Mouse (Mus musculus): Measurements from ENCODE around the gene Anapc15. TPM values are rescaled to one million over a fixed set of nuclear protein-coding genes. Genes with fewer than 3 reads are reported as not detected.

Anapc15 gene
- polyA plus RNA-seq, 1 experiment from 2014 or later = 47.2 TPM

GRCm38 (mm10) chr7:101902846-101903245 lies 39.3 kb downstream of the Anapc15 start:
- no peaks in the 10 kb centered on the region for H3K9me3 ChIP-seq (replicated peaks; ENCODE audit: low read length)
- H3K4me1 ChIP-seq (replicated peaks; ENCODE audit: insufficient read depth, low read length) = peaks cover 4% of the 10 kb centered on the region; the same call in 1 of the 2 replicates
- peak; percentile 27; the same call in 1 of the 2 replicates for TF ChIP-seq CTCF (IDR thresholded peaks at IDR 0.05; ENCODE audit: low read depth)
- no peaks in the 10 kb centered on the region; the same call in 1 of the 2 replicates for H3K36me3 ChIP-seq (ENCODE audit: insufficient read depth, low read length)
- no peak overlapping the region for H3K9ac ChIP-seq (ENCODE audit: low read depth, low read length)
- H3K4me2 ChIP-seq (ENCODE audit: low read length) = no peak overlapping the region
- H3K27me3 ChIP-seq (ENCODE audit: insufficient read depth, low read length) = no peaks in the 10 kb centered on the region
- no peak overlapping the region for H3K27ac ChIP-seq
- DNase-seq (ENCODE audit: low spot score) (no peak), ATAC-seq (replicated peaks; ENCODE audit: low FRiP score, low read depth) (no peak)
- no peak overlapping the region for H3K4me3 ChIP-seq (replicated peaks; ENCODE audit: low read depth, low read length)

- Histone ChIP-seq H3K27ac (peak within 1 kb of the TSS; percentile 95), H3K27me3 (ENCODE audit: insufficient read depth, low read length) (no peaks in the 10 kb centered on the region), H3K4me3 (replicated peaks; ENCODE audit: low read depth, low read length) (peak within 1 kb of the TSS; percentile 65), H3K4me1 (replicated peaks; ENCODE audit: insufficient read depth, low read length) (peaks cover 4% of the 10 kb centered on the region; the same call in 1 of the 2 replicates), H3K9me3 (replicated peaks; ENCODE audit: low read length) (no peaks in the 10 kb centered on the region), H3K36me3 (ENCODE audit: insufficient read depth, low read length) (peaks cover 12% of the 10 kb centered on the region), H3K4me2 (ENCODE audit: low read length) (peak within 1 kb of the TSS; percentile 56), H3K9ac (ENCODE audit: low read depth, low read length) (peak within 1 kb of the TSS; percentile 83)
- WGBS = under 1% methylated on average over 61 of the region's 61 CpGs
- TF ChIP-seq CTCF (IDR thresholded peaks at IDR 0.05; ENCODE audit: low read depth) = no peak
- ATAC-seq (replicated peaks; ENCODE audit: low FRiP score, low read depth) = peak; percentile 98
- peak; percentile 100 for DNase-seq (ENCODE audit: low spot score)
Observed at GRCm38 (mm10) chr7:101905561-101906286, 42.2 kb downstream of the Anapc15 start, which contains the start of gene Lamtor1. Gene Lamtor1, plus strand, starts transcription at chr7:101905904.

- H3K27me3 ChIP-seq (ENCODE audit: insufficient read depth, low read length) = no peaks in the 10 kb centered on the region
- DNase-seq (ENCODE audit: low spot score) (peak; percentile 41), ATAC-seq (replicated peaks; ENCODE audit: low FRiP score, low read depth) (no peak)
- H3K9ac ChIP-seq (ENCODE audit: low read depth, low read length) = peak within 1 kb of the TSS; percentile 83
- no peak for TF ChIP-seq CTCF (IDR thresholded peaks at IDR 0.05; ENCODE audit: low read depth)
- peaks cover 4% of the 10 kb centered on the region; the same call in 1 of the 2 replicates for H3K4me1 ChIP-seq (replicated peaks; ENCODE audit: insufficient read depth, low read length)
- peaks cover 15% of the 10 kb centered on the region; the same call in 1 of the 2 replicates for H3K36me3 ChIP-seq (ENCODE audit: insufficient read depth, low read length)
- WGBS = 4% methylated on average over 11 of the region's 11 CpGs
- H3K4me2 ChIP-seq (ENCODE audit: low read length) = peak within 1 kb of the TSS; percentile 56
- no peaks in the 10 kb centered on the region for H3K9me3 ChIP-seq (replicated peaks; ENCODE audit: low read length)
- peak within 1 kb of the TSS; percentile 95 for H3K27ac ChIP-seq
- H3K4me3 ChIP-seq (replicated peaks; ENCODE audit: low read depth, low read length) = peak within 1 kb of the TSS; percentile 65
Observed at GRCm38 (mm10) chr7:101906287-101906681, 42.8 kb downstream of the Anapc15 start, which contains the start of gene Tomt. Gene Tomt, minus strand, starts transcription at chr7:101906359.

DNA sequence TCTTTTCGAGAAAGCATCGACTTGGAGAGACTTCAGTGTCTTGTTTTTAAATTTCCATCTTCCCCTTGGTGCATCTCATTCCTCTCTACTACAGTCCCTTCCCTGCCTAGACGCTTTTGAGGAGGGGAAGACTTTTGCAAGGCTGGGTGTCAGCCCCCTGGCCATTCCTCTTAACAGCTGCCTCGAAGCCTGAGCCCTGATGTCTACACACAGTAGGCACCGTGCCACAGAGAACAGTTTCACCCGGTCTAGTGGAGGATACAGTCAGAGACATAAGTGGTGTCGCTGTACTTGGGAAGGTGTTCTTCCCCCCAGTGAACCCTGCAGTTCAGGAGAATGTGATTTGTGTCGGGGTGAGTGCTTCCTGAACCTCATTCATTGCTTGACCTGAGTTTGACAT lies 43.2 kb downstream of the Anapc15 start:
- H3K4me3 ChIP-seq (replicated peaks; ENCODE audit: low read depth, low read length) = peak overlapping the region; percentile 65
- peak overlapping the region; percentile 83; the same call in 1 of the 2 replicates for H3K9ac ChIP-seq (ENCODE audit: low read depth, low read length)
- H3K9me3 ChIP-seq (replicated peaks; ENCODE audit: low read length) = no peaks in the 10 kb centered on the region
- H3K27ac ChIP-seq = peak overlapping the region; percentile 95; the same call in 1 of the 2 replicates
- H3K4me2 ChIP-seq (ENCODE audit: low read length) = peak overlapping the region; percentile 56
- peaks cover 4% of the 10 kb centered on the region; the same call in 1 of the 2 replicates for H3K4me1 ChIP-seq (replicated peaks; ENCODE audit: insufficient read depth, low read length)
- no peak for DNase-seq (ENCODE audit: low spot score)
- no peaks in the 10 kb centered on the region for H3K27me3 ChIP-seq (ENCODE audit: insufficient read depth, low read length)
- WGBS = 54% methylated on average over 8 of the region's 8 CpGs
- H3K36me3 ChIP-seq (ENCODE audit: insufficient read depth, low read length) = peaks cover 15% of the 10 kb centered on the region; the same call in 1 of the 2 replicates
- no peak for TF ChIP-seq CTCF (IDR thresholded peaks at IDR 0.05; ENCODE audit: low read depth)
- no peak for ATAC-seq (replicated peaks; ENCODE audit: low FRiP score, low read depth)

- WGBS = 78% methylated on average over 4 of the region's 4 CpGs
- no peak overlapping the region for H3K4me3 ChIP-seq (replicated peaks; ENCODE audit: low read depth, low read length)
- no peaks in the 10 kb centered on the region for H3K27me3 ChIP-seq (ENCODE audit: insufficient read depth, low read length)
- no peaks in the 10 kb centered on the region for H3K9me3 ChIP-seq (replicated peaks; ENCODE audit: low read length)
- TF ChIP-seq CTCF (IDR thresholded peaks at IDR 0.05; ENCODE audit: low read depth) = peak; percentile 23; the same call in 1 of the 2 replicates
- peaks cover 30% of the 10 kb centered on the region for H3K36me3 ChIP-seq (ENCODE audit: insufficient read depth, low read length)
- H3K27ac ChIP-seq = no peak overlapping the region
- no peak for DNase-seq (ENCODE audit: low spot score)
- no peak for ATAC-seq (replicated peaks; ENCODE audit: low FRiP score, low read depth)
- no peak overlapping the region for H3K4me2 ChIP-seq (ENCODE audit: low read length)
- peaks cover 4% of the 10 kb centered on the region; the same call in 1 of the 2 replicates for H3K4me1 ChIP-seq (replicated peaks; ENCODE audit: insufficient read depth, low read length)
- H3K9ac ChIP-seq (ENCODE audit: low read depth, low read length) = no peak overlapping the region
Observed at GRCm38 (mm10) chr7:101908367-101908766, 44.9 kb downstream of the Anapc15 start.

- Histone ChIP-seq H3K9me3 (replicated peaks; ENCODE audit: low read length) (no peaks in the 10 kb centered on the region), H3K4me2 (ENCODE audit: low read length) (no peak overlapping the region), H3K4me3 (replicated peaks; ENCODE audit: low read depth, low read length) (no peak overlapping the region), H3K27me3 (ENCODE audit: insufficient read depth, low read length) (no peaks in the 10 kb centered on the region), H3K27ac (no peak overlapping the region), H3K36me3 (ENCODE audit: insufficient read depth, low read length) (peaks cover 37% of the 10 kb centered on the region), H3K9ac (ENCODE audit: low read depth, low read length) (no peak overlapping the region), H3K4me1 (replicated peaks; ENCODE audit: insufficient read depth, low read length) (peaks cover 4% of the 10 kb centered on the region; the same call in 1 of the 2 replicates)
- WGBS = 89% methylated on average over 3 of the region's 4 CpGs
- DNase-seq (ENCODE audit: low spot score) = no peak
- ATAC-seq (replicated peaks; ENCODE audit: low FRiP score, low read depth) = no peak
- TF ChIP-seq CTCF (IDR thresholded peaks at IDR 0.05; ENCODE audit: low read depth) = no peak
Observed at GRCm38 (mm10) chr7:101910138-101910537, 46.6 kb downstream of the Anapc15 start.

All from kidney, postnatal 0 days (tissue).